Mouse (Mus musculus) left cerebral cortex, postnatal 4 days (tissue): Measurements from ENCODE around the gene Atp1b3. TPM values are rescaled to one million over a fixed set of nuclear protein-coding genes. Genes with fewer than 3 reads are reported as not detected.
"Not testable (repeated sequence)": the region's sequence is repeated elsewhere in the genome, so short reads cannot be mapped to it uniquely, and the experiment has no call there.

Experiments used
- DNase-seq: peaks from one replicate; pipeline ENCODE4 v3.0.0-alpha.2; 2022
- intact Hi-C: fragments of 180-260 bp; cut with DNase I; formaldehyde crosslinking; loops from one replicate; pipeline ENCODE4 v1.15.1; 2025
- total RNA-seq, 2 experiments: library from RNA; stranded (reverse); gene quantifications; 2 replicates each; pipeline ENCODE4 v1.2.3; 2021

Atp1b3 gene
- total RNA-seq: 10 to 100 TPM; 89.3 to 89.6 TPM

- intact Hi-C loops: loop anchor here (10.0 kb wide), 1 partner anchor 131 kb away; no protein-coding TSS in a partner anchor
- peak; percentile 100 for DNase-seq
Observed at GRCm38 (mm10) chr9:96364141-96364838, at the start of gene Atp1b3. TSS of gene Atp1b3 (minus strand) at chr9:96364442.

DNA sequence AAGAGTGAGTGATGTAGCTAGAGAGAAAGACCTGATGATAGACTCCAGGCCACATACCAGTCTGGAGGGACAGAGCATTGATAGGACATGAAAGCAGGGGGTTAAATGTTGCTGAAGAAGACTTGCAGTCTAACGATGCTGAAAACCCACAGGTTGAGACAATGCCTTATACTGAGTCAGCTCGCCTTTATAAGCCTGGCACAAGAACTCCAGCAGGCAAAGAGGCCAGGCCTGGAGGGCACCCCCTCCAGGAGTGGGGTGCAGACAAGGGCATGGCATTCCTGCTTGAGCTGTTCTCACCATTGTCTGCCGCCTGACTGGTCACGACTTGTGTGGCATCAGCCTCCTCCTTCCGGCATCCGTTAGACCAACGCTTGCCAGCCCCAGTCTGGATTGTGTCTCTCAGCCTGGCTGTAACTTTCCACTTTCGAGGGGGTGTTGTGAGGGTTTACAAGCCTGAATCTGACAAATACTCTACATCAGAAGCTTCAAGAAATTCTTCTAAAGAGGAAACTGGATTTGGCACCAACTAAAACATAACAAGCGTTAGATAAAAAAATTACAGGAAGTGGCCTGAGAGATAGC is 48.7 kb upstream of the Atp1b3 start:
- DNase-seq: no peak
- intact Hi-C loops: no loop called here

DNA sequence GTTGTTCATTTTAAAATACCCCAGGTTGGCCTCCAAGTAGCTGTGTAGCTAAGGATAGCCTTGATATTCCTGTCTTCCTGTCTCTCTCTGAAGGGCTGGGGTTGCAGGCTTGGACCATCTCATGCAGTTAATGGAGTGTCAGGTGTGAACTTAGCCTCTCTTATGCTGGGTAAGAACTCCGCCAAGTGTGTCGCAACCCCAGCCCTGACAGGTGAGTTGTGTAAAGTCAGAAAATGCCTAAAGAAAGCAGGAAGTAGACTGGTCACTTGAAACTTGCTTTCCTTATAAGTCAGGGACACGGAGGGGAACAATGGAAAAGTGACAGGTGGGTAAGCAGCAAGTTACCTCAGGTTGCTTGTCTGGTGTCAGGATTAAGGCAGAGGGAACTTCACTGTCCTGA is 40.1 kb upstream of the Atp1b3 start:
- intact Hi-C loops: no loop called here
- no peak for DNase-seq

GRCm38 (mm10) chr9:96399916-96400315 is 35.7 kb upstream of the Atp1b3 start:
- intact Hi-C loops, DNase-seq: not testable (repeated sequence)

GRCm38 (mm10) chr9:96399425-96399878 is 35.2 kb upstream of the Atp1b3 start:
- intact Hi-C loops: no loop called here
- DNase-seq: no peak

DNA sequence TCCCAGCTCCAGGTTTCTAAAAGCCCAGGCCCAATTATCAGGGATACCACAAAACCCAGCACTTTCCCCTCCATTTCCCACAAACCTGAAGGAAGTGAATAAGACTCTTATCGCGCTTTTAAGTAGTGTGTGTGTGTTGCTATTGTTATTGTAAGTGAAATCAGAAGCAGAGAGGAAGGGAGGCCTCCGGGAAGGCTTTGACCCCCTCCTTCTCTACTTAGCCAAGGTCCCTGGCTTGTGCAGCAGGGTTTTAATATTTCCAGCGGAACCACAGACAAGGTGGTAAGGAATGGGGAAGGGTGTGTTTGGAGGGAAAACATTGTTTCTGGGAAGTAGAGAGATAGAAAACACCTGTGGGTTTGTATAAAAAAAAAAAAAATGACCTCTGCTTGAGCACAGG is 34.4 kb upstream of the Atp1b3 start:
- intact Hi-C loops: no loop called here
- DNase-seq: no peak

DNA sequence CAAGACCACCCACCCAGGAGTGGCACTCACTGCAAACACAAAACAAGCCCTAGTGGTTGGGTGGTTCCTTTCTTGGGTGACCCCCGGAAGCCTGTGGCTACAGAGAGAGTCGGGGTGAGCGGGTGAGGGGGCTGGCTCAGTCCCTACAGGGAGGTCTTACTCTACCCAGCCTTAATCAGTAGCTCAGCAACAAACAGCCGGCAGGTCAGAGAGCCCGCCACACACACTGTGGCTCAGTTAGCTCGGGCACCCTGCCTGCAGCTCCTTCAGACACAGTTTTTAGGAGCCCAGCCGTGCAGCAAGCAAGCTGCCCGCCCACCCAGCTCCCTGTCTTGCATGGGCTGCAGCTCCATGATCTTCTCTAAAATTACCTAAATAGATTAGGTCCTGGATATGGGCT is 33.9 kb upstream of the Atp1b3 start:
- DNase-seq: peak; percentile 25
- intact Hi-C loops: no loop called here

- no peak for DNase-seq
- intact Hi-C loops: no loop called here
Observed at GRCm38 (mm10) chr9:96394910-96395690, 30.9 kb upstream of the Atp1b3 start.

- no peak for DNase-seq
- intact Hi-C loops: no loop called here
Observed at GRCm38 (mm10) chr9:96393731-96394235, 29.5 kb upstream of the Atp1b3 start.

- no peak for DNase-seq
- intact Hi-C loops: no loop called here
Observed at GRCm38 (mm10) chr9:96393112-96393511, 28.9 kb upstream of the Atp1b3 start.

DNA sequence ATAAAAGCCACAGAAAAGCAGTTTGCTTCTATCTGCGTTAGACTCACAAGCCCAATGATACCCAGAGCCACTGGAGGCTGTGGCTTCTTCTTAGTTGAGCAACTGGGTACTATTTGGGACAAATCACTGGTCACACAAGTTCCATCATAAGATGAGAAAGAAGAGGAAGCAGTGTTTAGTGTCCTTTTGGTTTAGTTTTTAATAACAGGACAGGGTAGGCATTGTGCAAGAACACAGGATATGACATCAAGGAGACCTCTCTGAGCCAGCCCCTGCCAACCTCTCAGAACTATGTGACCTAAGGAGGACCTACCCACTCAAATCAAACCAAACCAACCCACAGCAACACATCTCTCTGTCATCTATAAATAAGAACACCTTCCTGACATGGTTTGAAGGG is 27.7 kb upstream of the Atp1b3 start:
- intact Hi-C loops: no loop called here
- no peak for DNase-seq

- intact Hi-C loops: no loop called here
- DNase-seq: no peak
Observed at GRCm38 (mm10) chr9:96383714-96384487, 19.7 kb upstream of the Atp1b3 start.

- intact Hi-C loops: no loop called here
Observed at GRCm38 (mm10) chr9:96382756-96383155, 18.5 kb upstream of the Atp1b3 start.

DNA sequence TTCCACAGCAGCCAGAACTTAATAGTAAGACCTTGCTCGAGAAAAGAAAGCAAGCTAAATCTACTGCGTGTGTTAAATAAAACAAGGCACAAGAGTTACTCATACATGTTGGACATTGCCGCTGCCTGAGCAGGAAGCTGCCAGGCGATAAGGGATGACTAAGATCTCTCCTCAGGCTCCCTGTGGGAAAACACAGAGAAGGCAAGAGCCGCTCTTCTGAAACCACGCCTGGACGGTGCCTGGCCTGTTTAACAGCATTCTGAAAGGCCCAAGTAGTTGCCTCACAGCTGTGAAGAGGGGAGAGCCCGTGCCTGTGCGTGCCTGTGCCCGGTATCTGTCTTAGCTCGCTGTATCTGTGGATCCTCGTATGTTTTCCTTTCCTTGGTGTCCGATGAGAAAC is 17.2 kb upstream of the Atp1b3 start:
- intact Hi-C loops: no loop called here
- DNase-seq: no peak

More at GRCm38 (mm10) chr9:96382756-96383155, 18.5 kb upstream of the Atp1b3 start:
- DNase-seq: no peak

DNA sequence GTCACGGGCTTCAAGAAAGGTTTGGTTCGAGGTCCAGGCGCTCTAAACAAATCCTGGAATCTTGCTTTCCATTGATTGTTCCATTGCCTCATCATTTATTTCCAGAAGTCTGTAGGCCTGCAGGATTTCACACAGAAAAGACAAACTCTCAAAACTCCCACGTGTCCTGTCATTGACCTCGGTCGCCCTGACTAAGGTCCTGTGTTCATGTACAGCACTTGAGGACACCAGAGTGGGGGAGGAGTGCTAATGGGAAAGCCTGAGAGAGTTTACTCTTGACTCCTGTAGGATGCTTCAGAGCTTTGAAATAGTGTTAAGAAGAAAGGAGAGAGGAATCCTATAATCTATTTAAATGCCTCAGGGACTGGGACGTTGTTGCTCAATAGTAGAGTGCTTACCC is 15.3 kb upstream of the Atp1b3 start:
- no peak for DNase-seq
- intact Hi-C loops: no loop called here

- DNase-seq: no peak
- intact Hi-C loops: no loop called here
Observed at GRCm38 (mm10) chr9:96378747-96379146, 14.5 kb upstream of the Atp1b3 start.

DNA sequence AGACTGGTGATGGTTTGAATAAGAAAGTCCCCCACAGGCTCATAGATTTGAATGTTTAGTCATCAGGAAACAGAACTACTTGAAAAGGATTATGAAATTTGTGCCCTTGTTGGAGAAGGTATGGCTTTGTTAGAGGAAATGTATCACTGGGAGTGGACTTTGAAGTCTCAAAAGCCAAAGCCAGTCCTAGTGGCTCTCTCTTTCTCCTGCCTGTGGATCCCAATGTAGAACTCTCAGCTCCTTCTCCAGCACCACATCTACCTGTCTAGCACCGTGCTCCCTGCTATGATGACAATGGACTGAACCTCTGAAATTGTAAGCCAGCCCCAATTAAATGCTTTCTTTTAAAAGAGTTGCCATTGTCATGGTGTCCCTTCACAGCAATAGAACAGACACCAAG is 12.9 kb upstream of the Atp1b3 start:
- intact Hi-C loops: no loop called here
- DNase-seq: no peak

- DNase-seq: no peak
- intact Hi-C loops: no loop called here
Observed at GRCm38 (mm10) chr9:96375819-96376218, 11.6 kb upstream of the Atp1b3 start.

DNA sequence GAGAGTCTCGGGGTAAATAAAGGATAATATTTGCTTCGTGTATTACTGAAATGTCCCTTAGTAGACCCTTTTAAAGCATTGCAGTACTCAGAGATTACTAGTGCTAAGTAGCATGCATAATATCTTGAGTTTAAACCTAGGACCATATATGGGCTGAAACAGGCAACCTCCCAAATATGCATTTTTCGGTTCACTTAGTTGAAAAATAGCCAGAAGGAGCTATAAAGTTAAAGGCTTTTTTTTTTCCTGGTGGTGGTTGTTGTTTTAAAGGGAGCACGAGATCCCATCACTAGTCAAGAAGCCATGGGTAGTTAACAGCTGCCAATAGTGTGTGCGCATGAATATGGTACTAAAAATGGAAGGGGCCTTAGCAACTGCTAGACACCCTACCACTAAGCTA is 6.8 kb upstream of the Atp1b3 start:
- intact Hi-C loops: no loop called here
- DNase-seq: no peak

GRCm38 (mm10) chr9:96369654-96370384 is 5.6 kb upstream of the Atp1b3 start:
- no peak for DNase-seq
- intact Hi-C loops: loop anchor here (10.0 kb wide), 1 partner anchor 125 kb away; no protein-coding TSS in a partner anchor
